Mouse (Mus musculus) limb, embryonic 11.5 days (tissue): ENCODE data around the gene Kcnj15. TPM values are rescaled to one million over a fixed set of nuclear protein-coding genes. Genes with fewer than 3 reads are reported as not detected.

ENCODE experiments used
- ATAC-seq: fragments of 200-750 bp; cut with Nextera tagmentation; 2 replicates; pipeline ENCODE4 v1.8.0; 2017; ENCODE audit warnings: low read depth; ENCODE audit not compliant: insufficient number of reproducible peaks, low FRiP score, low TSS enrichment
- DNase-seq: peaks from one replicate; pipeline ENCODE4 v3.0.0-alpha.2; 2015; ENCODE audit warnings: low spot score
- H3K27ac ChIP-seq: fragments of 300-500 bp; sonication (generic); replicated peaks from 2 replicates; pipeline ENCODE4 v1.5.1; 2014; ENCODE audit warnings: low read depth, mild to moderate bottlenecking, low read length
- H3K27me3 ChIP-seq: fragments of 300-500 bp; sonication (generic); 2 replicates; pipeline ENCODE4 v1.6.1; 2014; ENCODE audit warnings: mild to moderate bottlenecking, low read length, mixed read lengths; ENCODE audit not compliant: control insufficient read depth, insufficient read depth
- H3K36me3 ChIP-seq: fragments of 300-500 bp; sonication (generic); 2 replicates; pipeline ENCODE4 v1.6.1; 2014; ENCODE audit warnings: mild to moderate bottlenecking, low read length, moderate library complexity, mixed read lengths; ENCODE audit not compliant: control insufficient read depth, insufficient read depth
- H3K4me1 ChIP-seq: fragments of 300-500 bp; sonication (generic); 2 replicates; pipeline ENCODE4 v1.6.1; 2014; ENCODE audit warnings: low read length, mixed read lengths; ENCODE audit not compliant: control insufficient read depth, insufficient read depth
- H3K4me2 ChIP-seq: fragments of 300-500 bp; sonication (generic); 2 replicates; pipeline ENCODE4 v1.6.1; 2014; ENCODE audit warnings: low read depth, mild to moderate bottlenecking, moderate library complexity; ENCODE audit not compliant: severe bottlenecking
- H3K4me3 ChIP-seq: fragments of 300-500 bp; sonication (generic); 2 replicates; pipeline ENCODE4 v1.5.1; 2014; ENCODE audit warnings: low read depth, low read length
- H3K9ac ChIP-seq: fragments of 300-500 bp; sonication (generic); 2 replicates; pipeline ENCODE4 v1.6.1; 2014; ENCODE audit warnings: mild to moderate bottlenecking, low read length
- H3K9me3 ChIP-seq: fragments of 300-500 bp; sonication (generic); 2 replicates; pipeline ENCODE4 v1.6.1; 2016; ENCODE audit warnings: low read length; ENCODE audit not compliant: control insufficient read depth
- WGBS: fragments of 180-500 bp; shearing (Covaris S2); extraction: QIAGEN DNeasy Blood & Tissue Kit; methylation state at CpG from one replicate; pipeline ENCODE4 v1.1.7; 2014; 5-methylcytosine and 5-hydroxymethylcytosine counted together
- polyA plus RNA-seq: library from polyadenylated mRNA; unstranded; fragments of >200 nt; fragmentation: Nextera tagmentation; extraction: Ambion mirVana; gene quantifications from 2 replicates; pipeline ENCODE4 v1.2.1, GENCODE M21; 2014

The Kcnj15 gene
- 0.53 and 0.91 TPM in 2 replicates for polyA plus RNA-seq

DNA sequence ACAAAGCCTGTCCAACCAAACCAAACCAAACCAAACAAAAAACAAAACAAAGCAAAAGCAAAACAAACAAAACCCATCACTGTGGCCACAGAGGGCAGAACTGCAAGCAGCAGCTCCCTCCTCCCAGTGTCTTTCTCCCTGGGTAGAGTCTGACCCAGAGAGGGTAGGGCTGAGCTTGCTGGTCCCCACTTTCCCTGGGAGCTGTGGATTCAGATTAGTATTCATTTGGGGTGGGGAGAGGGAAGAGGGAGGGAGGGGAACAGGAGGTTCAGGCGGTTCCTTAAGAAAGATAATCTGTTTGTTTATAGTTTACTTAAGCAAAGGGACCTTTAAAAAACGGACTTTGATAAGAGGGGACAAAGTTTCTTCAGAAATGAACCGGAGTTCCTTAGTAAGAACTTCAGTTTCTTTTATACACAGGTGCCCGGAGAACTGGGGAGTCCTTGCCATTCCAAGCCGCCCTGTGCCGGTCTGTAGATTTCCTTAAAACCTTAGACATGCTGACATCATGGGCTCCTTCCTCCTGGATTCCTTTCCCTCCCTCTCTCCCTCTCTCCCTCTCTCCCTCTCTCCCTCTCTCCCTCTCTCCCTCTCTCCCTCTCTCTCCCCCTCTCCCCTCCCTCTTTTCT is at the start of gene Kcnj15:
Gene Kcnj15 (plus strand): TSS at position 293 of the 629 bp plus-strand sequence.
- Histone ChIP-seq H3K9ac (no peak within 1 kb of the TSS), H3K4me2 (no peak within 1 kb of the TSS), H3K36me3 (no peaks in the 10 kb centered on the region), H3K9me3 (no peaks in the 10 kb centered on the region), H3K4me3 (no peak within 1 kb of the TSS), H3K27ac (no peak within 1 kb of the TSS), H3K4me1 (peaks cover 22% of the 10 kb centered on the region), H3K27me3 (no peaks in the 10 kb centered on the region)
- DNase-seq (no peak), ATAC-seq (no peak)
- 28% methylated on average over 6 of the region's 6 CpGs for WGBS

DNA sequence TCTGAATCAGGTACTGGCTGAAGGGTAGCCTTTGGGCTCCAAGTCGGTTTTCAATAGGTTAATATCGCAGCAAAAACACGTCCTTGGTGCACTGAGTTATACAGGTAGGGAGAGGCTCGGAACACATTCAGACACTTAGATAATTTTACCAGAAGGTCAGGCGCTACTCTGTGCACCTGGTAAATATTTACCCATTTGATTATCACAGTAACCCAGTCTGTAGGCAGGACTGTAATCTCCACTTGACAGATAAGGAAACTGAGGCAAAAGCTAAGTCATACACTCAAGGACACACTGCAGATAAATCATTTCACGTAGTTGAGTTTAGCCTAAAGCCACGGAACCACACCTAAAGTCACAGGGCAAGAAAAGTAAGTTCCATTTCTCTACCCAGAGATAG is 49.1 kb upstream of the Kcnj15 start:
- Histone ChIP-seq H3K9me3 (no peaks in the 10 kb centered on the region), H3K4me1 (no peaks in the 10 kb centered on the region), H3K4me2 (no peak overlapping the region), H3K27ac (no peak overlapping the region), H3K36me3 (no peaks in the 10 kb centered on the region), H3K27me3 (no peaks in the 10 kb centered on the region), H3K9ac (no peak overlapping the region), H3K4me3 (no peak overlapping the region)
- ATAC-seq, result no peak
- no peak for DNase-seq
- 90% methylated on average over 7 of the region's 7 CpGs for WGBS

DNA sequence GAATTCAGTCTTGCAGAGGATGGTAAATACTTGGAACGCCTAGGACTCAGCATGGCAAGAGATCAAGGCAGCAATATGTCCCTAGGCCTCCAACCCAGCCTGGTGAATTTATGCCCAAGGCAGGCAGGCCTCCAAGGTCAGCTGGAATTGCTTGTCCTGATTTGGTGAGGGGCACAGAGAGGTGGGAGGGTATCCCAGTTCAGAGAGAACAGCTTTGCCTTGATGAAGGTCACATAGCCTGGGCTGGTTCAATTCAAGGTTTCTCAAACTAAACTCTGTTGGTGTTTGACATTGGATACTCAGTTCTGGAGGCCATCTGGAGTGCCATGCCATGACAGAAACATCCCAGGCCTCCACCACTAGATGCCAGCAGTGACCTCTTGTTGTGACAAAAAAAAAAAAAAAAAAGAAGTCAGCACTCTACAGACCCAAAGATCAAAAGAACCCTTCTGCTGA is 48.3 kb upstream of the Kcnj15 start:
- Histone ChIP-seq H3K36me3 (no peaks in the 10 kb centered on the region), H3K9ac (no peak overlapping the region), H3K27ac (no peak overlapping the region), H3K4me3 (no peak overlapping the region), H3K4me2 (no peak overlapping the region), H3K9me3 (no peaks in the 10 kb centered on the region), H3K27me3 (no peaks in the 10 kb centered on the region), H3K4me1 (no peaks in the 10 kb centered on the region)
- 40% methylated on average over 1 of the region's 1 CpGs for whole genome bisulfite sequencing
- ATAC-seq (no peak), DNase-seq (no peak)

DNA sequence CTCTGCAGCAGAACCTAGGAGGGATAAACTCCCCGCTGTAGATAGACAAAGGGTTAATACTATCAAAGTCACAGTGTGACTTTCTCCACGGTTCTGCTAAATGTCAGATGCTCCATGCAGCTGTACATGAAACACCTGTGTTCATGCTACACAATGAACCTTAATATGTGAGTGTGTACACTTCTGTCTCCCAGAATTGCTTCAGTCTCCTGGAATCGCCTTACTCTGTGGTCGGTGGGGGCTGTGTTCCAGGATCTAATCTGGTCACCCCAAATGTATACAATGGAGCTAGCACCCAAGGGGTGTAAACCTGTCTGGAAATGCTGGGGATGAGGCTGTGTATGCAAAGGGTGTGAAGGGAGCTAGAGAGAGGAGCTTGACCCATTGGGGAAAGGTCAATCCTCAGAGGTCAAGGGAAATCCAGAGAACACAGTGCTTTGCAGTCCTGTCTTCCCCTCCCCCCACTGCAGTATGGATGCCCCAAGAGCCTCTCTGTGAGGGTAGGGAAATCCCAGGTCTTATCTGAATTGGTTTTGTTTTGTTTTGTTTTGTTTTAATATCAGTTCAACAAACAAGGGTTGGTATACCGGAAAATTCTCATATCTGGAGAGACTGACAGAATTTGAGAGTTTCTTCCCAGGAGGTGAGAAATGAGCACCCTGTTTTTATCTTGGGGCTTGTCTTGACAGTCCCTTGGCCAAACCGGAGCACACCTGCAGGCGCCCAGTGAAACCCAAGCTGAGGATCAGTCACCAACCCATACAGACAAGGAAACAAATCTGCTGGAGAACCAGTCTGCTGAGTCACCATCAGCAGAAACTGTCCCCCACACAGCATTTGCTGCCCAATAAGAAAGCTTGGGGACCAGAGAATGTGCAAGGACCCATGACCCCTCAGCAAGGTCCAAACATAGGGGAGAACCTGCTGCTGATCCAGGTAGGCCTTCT is 42.8 kb upstream of the Kcnj15 start:
- WGBS, result 70% methylated on average over 7 of the region's 7 CpGs
- Histone ChIP-seq H3K27me3 (no peaks in the 10 kb centered on the region), H3K9ac (no peak overlapping the region), H3K4me2 (no peak overlapping the region), H3K4me3 (no peak overlapping the region), H3K36me3 (no peaks in the 10 kb centered on the region), H3K9me3 (no peaks in the 10 kb centered on the region), H3K27ac (no peak overlapping the region), H3K4me1 (no peaks in the 10 kb centered on the region)
- ATAC-seq, result no peak
- DNase-seq, result no peak

DNA sequence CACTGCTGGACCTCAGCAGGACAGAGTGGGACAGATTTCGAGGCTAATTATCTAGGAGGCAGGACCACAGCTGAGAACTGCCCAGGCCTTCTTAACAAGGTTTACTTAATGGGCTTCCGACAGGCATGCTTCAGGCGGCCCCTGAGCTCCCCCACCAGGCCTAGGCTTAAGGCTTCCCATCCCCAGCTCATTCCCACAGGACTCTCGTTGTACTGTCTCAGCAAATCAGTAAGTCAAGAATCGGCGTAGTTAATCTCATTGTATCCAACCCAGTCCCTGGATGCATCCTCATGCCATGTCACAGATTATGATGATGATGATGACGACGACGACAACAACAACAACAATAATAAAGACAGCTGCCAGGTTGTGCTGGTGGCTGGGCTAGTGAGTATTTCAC is 41.6 kb upstream of the Kcnj15 start:
- no peak overlapping the region for H3K4me2 ChIP-seq
- H3K4me1 ChIP-seq, result no peaks in the 10 kb centered on the region
- H3K9ac ChIP-seq, result no peak overlapping the region
- no peaks in the 10 kb centered on the region for H3K27me3 ChIP-seq
- no peak for DNase-seq
- no peaks in the 10 kb centered on the region for H3K9me3 ChIP-seq
- H3K27ac ChIP-seq, result no peak overlapping the region
- WGBS, result 74% methylated on average over 9 of the region's 9 CpGs
- no peak for ATAC-seq
- no peak overlapping the region for H3K4me3 ChIP-seq
- no peaks in the 10 kb centered on the region for H3K36me3 ChIP-seq

DNA sequence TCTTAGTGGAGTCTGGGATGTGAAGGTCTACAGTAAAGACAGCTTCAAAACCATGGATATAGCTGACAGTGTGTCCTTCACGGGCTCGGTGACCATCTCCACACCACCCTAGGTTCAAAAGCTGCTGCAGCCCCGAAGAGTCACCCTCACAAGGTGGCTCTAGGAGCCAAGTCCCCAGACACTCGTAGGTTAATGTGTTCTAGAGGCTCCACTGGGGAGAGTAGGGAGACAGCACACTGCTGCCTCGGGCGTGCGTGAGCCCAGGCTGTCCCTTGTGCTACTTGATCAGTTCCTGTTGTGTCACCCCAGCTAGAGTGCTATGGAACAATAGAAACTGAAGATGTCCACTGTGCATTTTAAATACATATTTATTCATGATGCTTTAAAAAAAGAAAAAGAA is 41.0 kb upstream of the Kcnj15 start:
- no peak overlapping the region for H3K4me3 ChIP-seq
- DNase-seq (no peak), ATAC-seq (no peak)
- H3K9me3 ChIP-seq, result no peaks in the 10 kb centered on the region
- no peaks in the 10 kb centered on the region for H3K4me1 ChIP-seq
- H3K4me2 ChIP-seq, result no peak overlapping the region
- H3K9ac ChIP-seq, result no peak overlapping the region
- H3K27me3 ChIP-seq, result no peaks in the 10 kb centered on the region
- no peaks in the 10 kb centered on the region for H3K36me3 ChIP-seq
- no peak overlapping the region for H3K27ac ChIP-seq
- 88% methylated on average over 7 of the region's 7 CpGs for WGBS

DNA sequence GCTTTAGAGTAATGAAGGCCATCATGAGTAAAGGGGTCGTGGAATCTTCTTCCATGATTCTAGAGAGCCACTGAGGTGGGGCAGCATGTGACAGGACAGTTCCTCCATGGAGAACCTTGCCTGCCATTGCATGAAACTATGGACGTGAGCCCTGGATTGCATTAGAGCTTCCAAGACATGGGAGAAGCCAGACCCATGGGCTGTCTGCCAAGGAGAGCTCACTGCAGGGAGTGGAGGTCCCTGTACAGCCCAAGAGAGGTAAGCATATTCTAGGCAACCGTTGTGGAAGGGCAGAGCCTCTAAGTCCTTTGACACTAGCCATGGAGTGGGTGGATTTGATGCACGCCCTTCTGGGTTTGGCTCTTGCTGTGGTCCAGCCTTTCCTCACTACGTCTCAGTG is 40.5 kb upstream of the Kcnj15 start:
- Histone ChIP-seq H3K9me3 (no peaks in the 10 kb centered on the region), H3K4me3 (no peak overlapping the region), H3K4me2 (no peak overlapping the region), H3K9ac (no peak overlapping the region), H3K4me1 (no peaks in the 10 kb centered on the region), H3K27me3 (no peaks in the 10 kb centered on the region), H3K36me3 (no peaks in the 10 kb centered on the region), H3K27ac (no peak overlapping the region)
- DNase-seq (no peak), ATAC-seq (no peak)
- 81% methylated on average over 5 of the region's 5 CpGs for WGBS

DNA sequence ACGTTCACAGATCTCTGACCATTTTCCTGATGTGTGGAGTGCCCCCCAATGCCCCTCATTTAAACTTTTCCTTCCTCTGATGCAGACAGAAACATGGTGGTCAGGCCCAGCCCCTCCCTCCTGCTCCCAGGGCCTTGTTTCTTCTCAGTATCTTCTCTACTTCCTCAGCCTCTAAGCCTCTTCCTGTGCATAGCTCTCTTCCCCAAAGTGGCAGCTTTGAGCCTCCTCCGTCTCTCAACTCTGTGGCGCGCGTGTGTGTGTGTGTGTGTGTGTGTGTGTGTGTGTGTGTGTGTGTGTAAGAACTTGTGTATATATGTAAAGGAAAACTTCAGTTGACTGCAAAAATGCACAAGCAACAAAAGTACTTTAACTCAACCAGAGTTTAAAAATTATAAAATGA is 38.6 kb upstream of the Kcnj15 start:
- ATAC-seq, result no peak
- Histone ChIP-seq H3K27me3 (no peaks in the 10 kb centered on the region), H3K36me3 (no peaks in the 10 kb centered on the region), H3K4me1 (no peaks in the 10 kb centered on the region), H3K4me3 (no peak overlapping the region), H3K9ac (no peak overlapping the region), H3K27ac (no peak overlapping the region), H3K9me3 (no peaks in the 10 kb centered on the region), H3K4me2 (no peak overlapping the region)
- DNase-seq, result no peak
- WGBS, result 88% methylated on average over 5 of the region's 5 CpGs
